Mouse (Mus musculus) megakaryocyte-erythroid progenitor cell, adult 5-6 weeks (primary cell): ENCODE measurements at regions not wholly inside any gene's neighbourhood (a gene's known extent, or its start where the extent isn't known, plus 50 kb on each side); places are given as distances from the start of the nearest gene placed in this dataset.

ENCODE experiments used
- ATAC-seq: replicated peaks from 2 replicates; pipeline ENCODE4 v1.8.0; 2016; ENCODE audit warnings: mild to moderate bottlenecking, inconsistent platforms; ENCODE audit not compliant: severe bottlenecking, poor library complexity, low FRiP score, low TSS enrichment

DNA sequence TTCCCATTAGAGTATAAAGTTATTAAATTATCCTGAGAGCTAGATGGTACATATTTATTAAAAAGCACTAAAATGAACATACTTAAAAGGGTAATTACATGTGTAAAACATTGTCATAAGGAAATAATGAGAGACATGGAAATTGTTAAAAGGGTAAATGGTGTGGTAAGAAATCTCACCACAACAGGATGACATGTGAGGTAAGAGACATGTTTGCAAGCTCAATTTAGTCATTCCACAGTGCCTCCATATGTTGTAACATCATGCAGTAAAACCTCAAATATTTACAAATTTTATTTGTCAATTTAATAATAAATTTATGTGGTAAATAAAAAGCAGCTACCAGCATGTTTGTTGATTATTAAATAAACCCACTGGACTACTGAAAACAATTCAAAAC is 355.4 kb downstream of the 4930474N05Rik start:
- ATAC-seq, result no peak

DNA sequence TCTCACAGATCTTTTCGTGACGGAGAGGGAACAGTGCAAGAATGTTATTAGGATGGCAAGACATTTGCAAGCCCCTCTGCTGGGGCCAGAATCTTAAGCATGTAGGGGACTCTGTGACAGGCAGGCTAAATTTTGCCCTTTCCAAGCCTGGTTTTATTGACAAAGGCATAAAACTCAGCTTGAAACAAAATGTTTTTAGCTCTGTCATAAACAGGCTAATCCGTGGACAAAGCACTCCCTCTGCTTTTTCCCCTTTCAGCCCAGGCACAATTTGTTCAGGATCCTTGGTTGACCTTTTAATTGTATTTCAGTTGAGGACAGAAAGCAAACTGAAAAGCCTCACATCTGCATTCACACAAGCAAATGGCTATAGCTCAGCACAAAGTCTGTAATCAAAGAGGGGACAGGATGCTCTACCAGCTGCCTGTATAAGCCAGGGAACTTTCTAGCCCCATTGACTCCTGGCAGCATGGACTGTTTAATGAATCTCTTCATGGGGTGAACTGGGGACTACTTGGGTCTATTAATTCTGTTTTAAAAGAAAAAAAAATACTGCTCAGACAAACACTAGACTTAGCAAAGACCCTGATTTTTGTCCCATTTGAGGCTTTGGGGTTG is 320.0 kb downstream of the 4930474N05Rik start:
- no peak for ATAC-seq

DNA sequence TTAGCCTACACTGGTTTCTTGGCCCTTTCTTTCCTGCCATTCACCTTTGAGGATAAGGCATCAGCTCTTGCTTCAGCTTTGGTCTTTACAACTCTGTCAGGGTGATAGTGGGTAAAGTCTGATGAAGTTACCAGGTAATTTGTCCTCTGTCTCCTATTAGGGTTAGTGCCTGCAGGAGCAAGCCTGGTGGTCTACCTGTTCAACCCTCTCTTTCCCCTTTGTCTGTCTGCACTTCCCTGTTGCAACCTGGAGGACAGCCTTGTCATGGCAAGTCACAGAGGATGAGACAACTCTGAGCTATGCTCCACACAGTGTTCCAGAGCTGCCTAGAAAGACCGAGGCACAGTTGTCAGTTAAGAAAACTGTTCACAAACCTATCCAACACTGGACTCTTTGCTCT is 319.5 kb downstream of the 4930474N05Rik start:
- no peak for ATAC-seq
